Mouse (Mus musculus): ENCODE measurements around the gene Coq10b. TPM values are rescaled to one million over a fixed set of nuclear protein-coding genes. Genes with fewer than 3 reads are reported as not detected.
"Not testable (repeated sequence)": the region's sequence is repeated elsewhere in the genome, so short reads cannot be mapped to it uniquely, and the experiment has no call there.

The Coq10b gene
- total RNA-seq, 2 experiments from 2014 or later, result 15.2 to 20.2 TPM

GRCm38 (mm10) chr1:55055322-55056115 lies 2.9 kb downstream of the Coq10b start:
- ATAC-seq (replicated peaks; ENCODE audit: poor library complexity, severe bottlenecking), result peak; percentile 26

- peak; percentile 36 for ATAC-seq (replicated peaks; ENCODE audit: poor library complexity, severe bottlenecking)
These were observed 5.8 kb downstream of the Coq10b start for GRCm38 (mm10) chr1:55058383-55058782.

GRCm38 (mm10) chr1:55061099-55061498 lies 8.5 kb downstream of the Coq10b start:
- no peak for ATAC-seq (replicated peaks; ENCODE audit: poor library complexity, severe bottlenecking)

- ATAC-seq (replicated peaks; ENCODE audit: poor library complexity, severe bottlenecking), result no peak
These were observed 9.2 kb downstream of the Coq10b start for GRCm38 (mm10) chr1:55061772-55062171.

DNA sequence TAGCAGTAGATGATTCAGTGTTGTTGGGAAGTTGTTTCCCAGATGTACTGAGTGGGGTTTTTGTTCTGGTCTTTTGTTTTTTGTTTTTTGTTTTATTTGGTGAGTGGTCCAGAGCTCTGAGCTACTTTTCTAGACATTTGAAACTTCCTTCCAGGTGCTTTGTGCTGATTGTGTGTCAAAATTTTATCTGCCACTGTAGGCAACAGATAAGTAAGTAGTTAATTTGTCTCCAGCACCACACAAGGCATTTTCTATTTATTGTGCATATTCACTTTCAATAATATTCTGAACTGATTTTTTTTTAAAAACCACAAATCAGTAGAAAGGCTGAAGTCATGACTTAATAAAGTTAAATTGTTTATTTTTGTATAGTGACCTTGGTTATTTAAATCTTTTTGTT lies 19.8 kb downstream of the Coq10b start:
- ATAC-seq (replicated peaks; ENCODE audit: poor library complexity, severe bottlenecking), result not testable (repeated sequence)

DNA sequence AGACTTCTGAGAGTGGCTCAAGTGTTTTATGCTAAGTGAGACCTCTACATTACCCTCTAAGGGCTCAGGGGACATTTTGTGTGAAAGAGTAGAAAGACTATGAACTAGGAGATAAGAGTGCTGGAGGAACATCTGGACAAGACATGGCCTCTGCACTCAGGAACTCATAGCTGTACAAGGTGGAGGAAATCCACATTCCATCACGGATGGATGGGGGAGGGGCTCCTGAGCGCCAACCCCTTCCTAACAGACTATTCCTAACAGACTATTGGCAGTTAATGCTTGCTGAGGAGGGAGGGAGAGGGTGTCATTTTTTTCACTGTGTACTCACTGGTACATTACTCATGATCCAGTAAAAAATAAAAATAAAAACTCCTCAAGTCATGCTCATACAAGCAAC lies 22.2 kb downstream of the Coq10b start:
- ATAC-seq (replicated peaks; ENCODE audit: poor library complexity, severe bottlenecking), result no peak

GRCm38 (mm10) chr1:55075652-55076394 lies 23.3 kb downstream of the Coq10b start:
- no peak for ATAC-seq (replicated peaks; ENCODE audit: poor library complexity, severe bottlenecking)

DNA sequence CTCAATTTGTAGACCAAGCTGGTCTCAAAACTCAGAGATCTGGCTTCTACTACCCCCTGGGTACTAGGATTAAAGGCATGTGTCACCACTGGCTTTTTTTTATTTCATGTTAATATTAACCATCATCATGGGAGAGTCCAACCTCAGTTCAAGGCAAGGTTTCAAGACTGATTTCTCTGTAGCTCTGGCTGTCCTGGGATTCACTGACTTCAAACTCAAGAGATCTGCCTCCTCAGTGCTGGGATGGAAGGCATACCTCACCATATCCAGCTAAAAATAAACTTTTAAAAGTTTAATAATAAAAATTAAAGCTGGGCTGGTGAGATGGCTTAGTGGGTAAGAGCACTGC lies 23.8 kb downstream of the Coq10b start:
- no peak for ATAC-seq (replicated peaks; ENCODE audit: poor library complexity, severe bottlenecking)

DNA sequence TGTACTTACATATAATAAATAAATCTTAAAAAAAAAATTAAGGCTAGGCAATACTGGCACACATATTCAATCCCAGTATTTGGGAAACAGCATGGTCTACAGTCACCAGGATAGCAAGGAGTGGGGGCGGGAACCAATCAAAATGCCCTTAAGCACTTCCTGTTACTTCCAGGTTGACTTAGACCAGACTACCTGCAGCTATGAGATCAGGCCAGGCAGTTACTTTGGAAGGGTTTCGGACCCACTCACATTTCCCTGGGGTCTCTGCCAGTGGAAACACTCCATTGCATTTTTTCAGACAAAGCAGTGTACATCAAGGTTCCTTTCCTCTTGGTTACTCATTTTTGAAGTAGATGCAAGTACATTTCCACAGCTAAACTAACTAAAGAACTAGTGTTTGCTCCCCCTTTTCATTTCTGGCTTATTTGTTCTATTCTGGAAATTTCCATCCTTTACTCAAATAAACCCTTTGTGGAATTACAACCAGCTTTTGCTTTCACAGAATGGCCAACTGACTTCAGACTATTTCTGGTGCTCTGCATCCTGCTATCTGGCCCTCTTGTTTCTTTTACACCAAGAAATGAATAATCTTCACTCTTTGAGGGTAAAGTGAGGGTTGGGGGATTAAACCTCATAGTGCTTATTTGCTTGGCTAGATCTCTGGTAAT lies 24.4 kb downstream of the Coq10b start:
- no peak for ATAC-seq (replicated peaks; ENCODE audit: poor library complexity, severe bottlenecking)

DNA sequence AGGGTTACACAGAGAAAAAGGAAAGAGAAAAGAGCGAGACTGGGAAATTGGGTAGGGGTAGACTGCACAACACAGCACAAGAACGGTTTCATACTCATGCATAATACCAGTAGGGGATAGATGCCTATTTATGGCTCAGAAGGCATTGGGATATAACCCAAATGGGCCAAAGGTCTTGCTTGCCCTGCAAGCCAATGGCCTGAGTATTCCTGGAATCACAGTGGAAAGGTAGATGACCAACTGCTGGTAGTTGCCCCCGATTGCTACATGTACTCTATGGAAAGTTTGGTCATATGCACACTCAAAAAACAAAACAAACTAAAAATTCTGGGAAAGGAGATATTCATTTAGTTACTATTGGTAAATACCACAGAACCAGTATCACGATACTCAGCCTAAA lies 27.1 kb downstream of the Coq10b start:
- no peak for ATAC-seq (replicated peaks; ENCODE audit: poor library complexity, severe bottlenecking)

DNA sequence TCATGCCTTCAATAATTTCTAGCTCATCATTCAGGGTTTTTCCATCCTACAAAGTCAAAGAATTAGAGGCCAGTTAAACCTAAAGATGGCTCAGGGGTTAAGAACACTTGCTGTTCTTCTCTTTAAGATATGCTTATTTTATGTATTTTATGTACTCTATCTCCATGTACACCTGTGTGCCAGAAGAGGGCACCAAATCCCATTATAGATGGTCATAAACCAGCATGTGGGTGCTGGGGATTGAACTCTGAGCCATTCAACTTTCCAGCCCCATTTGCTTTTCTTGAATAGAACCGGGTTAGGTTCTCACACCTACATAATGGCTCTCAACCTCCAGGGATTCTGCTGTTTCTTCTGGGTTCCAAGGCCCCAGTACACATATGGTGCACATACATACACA lies 29.5 kb downstream of the Coq10b start:
- 0 out of 2 replicates have a peak, but pooled peaks have one; percentile 26 for ATAC-seq (replicated peaks; ENCODE audit: poor library complexity, severe bottlenecking)

DNA sequence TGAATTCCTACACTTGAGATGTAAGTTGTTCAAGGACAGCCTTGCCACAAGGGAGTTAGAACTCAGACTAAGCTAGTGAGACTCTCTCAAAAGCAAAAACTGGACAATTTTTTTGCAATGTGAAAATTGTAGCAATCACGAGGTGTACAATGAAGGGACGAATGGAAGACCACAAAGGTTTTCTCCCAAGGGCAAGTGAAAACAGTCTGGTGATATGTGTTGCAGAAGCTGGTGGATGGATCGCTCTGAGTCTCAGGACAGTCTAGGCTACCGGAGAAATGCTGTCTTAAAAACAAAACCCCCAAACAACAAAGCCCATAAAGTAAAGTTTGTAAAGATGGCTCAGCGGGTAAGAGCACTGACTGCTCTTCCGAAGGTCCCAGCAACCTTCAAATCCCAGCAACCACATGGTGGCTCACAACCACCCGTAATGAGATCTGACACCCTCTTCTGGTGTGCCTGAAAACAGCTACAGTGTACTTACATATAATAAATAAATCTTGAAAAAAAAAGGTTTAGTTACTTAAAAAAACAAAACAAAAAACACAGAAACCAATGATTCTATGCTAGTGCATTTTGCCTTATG lies 33.3 kb downstream of the Coq10b start:
- no peak for ATAC-seq (replicated peaks; ENCODE audit: poor library complexity, severe bottlenecking)

DNA sequence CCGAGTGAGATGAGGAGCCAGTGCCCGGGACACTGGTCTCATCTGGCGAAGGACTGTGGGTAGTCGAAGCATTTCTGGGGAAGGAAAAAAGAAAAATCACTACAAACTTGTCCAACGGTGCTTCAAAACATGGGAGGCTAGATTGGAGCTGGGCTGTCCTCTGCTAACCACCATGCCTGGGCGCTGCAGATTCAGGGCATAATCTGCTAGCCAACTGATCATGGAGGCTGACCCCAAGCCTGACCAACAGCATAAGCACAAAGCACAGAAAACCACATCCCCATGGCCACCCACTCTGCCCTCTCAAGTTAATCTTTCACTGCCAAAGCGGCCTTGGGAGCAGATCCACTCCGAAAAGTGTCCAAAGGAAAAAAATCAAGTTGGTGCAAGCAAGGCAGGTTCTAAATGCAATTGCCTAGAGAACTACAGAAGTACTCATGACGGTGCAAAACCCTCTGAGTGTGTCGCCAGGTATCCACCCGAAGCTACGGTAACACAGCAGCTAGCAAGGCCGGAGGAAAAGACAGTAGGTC lies 34.4 kb downstream of the Coq10b start:
- no peak for ATAC-seq (replicated peaks; ENCODE audit: poor library complexity, severe bottlenecking)

DNA sequence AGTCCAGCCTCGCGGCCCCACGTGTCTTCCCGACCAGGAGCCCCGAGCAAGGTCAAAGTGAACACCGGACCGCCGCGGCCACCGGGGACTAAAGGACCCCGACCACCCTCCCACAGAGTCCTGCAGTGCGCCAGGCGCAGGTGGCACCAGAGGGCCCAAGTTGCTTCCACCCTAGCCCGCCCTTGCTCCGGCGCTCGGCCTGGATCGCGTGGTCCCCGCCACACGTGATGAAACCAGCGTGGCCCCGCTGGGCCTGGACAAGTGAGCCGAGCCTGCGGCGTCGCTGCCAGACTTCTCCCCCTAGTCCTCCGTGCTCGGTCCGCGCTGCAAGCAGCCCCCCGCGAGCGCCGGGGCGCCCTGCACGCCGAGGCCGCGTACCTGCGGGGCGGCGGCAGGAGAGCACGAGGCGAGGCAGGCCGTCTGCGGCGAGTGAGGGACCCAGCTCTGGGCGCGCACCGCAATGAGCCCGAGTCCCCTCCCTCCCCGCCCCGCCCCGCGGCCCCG lies 34.9 kb downstream of the Coq10b start:
- peak; percentile 45; the same call in 1 of the 2 replicates for ATAC-seq (replicated peaks; ENCODE audit: poor library complexity, severe bottlenecking)

GRCm38 (mm10) chr1:55087932-55088610 lies 35.5 kb downstream of the Coq10b start, which contains the start of the genes Hspe1 and Hspd1:
Gene Hspe1, plus strand, starts transcription at chr1:55088132.
Gene Hspd1, minus strand, starts transcription at chr1:55088243.
- ATAC-seq (replicated peaks; ENCODE audit: poor library complexity, severe bottlenecking), result peak; percentile 86

GRCm38 (mm10) chr1:55088611-55089497 lies 36.3 kb downstream of the Coq10b start:
- peak; percentile 4; the same call in 1 of the 2 replicates for ATAC-seq (replicated peaks; ENCODE audit: poor library complexity, severe bottlenecking)

DNA sequence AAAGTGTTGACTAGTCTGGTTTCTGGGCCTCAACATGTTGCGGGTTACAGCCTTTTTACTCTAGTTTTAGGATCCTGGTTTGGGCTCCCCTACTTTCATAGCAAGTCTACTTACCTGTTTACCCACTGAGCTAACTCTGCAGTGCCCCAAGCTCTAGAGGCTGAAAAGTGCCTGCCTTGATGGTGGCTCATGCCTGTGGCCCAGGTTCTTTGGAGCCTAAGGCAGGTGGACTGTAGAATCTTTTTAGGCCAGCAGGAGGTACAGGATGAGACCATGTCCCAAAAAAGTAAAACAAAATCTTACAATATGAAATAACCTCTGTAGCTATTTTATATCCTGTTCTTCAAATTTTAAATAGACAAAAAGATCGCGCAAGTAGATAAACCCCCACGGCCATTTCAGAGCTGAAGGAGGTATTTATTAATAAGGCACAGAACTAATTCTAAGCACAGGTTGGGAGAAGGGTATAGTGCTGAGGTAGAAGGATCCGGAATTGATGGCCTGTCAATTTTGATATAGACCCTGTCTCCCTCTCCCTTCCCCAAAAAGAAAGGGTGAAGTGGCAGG lies 37.0 kb downstream of the Coq10b start:
- ATAC-seq (replicated peaks; ENCODE audit: poor library complexity, severe bottlenecking), result no peak

DNA sequence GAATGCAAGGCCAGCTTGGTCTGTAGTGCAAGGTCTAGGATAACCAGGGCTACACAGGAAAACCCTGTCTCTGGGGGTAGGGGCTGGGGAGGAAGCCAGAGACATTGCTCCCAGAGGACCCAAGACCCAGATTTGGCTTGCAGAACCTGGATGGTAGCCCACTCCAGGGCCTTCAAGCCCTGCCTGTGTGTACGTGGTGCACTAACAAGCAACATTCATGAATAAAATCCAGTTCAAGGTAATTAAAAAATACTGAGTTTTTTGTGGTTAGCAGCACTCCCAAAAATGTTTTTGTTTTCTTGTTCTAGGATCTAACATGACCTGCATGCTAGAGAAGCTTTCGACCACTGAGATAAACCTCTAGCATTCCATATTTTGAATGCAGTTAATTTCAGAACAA lies 39.5 kb downstream of the Coq10b start:
- no peak for ATAC-seq (replicated peaks; ENCODE audit: poor library complexity, severe bottlenecking)

All from granulocyte monocyte progenitor cell, adult 5-6 weeks (primary cell).